Mouse (Mus musculus) brain, embryonic 18.5 days (tissue): ENCODE measurements at regions not wholly inside any gene's neighbourhood (a gene's known extent, or its start where the extent isn't known, plus 50 kb on each side); places are given as distances from the start of the nearest gene placed in this dataset.

Source experiments
- DNase-seq: peaks from one replicate; pipeline ENCODE4 v3.0.0-alpha.2; 2012; ENCODE audit warnings: low read depth, low spot score

DNA sequence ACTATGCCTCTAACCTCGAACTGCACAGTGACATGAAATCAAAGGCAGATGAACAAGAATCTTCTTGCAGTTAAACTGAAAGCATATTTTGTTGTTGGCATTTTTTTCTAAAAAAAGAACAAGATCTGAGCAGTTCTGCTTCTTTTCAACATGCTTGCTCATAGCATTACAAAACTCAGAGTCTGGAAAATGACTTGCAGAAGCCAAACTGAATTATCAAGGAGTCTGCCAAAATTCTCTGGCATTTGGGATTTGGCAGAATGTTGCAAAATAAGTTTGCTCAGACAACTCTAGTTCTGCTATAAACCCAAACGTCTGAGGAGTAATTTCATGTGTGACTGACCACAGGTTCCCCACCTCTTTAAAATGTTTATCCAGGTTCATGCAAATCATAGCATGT, 907.3 kb upstream of the Gm37988 start:
- peak; percentile 58 for DNase-seq

DNA sequence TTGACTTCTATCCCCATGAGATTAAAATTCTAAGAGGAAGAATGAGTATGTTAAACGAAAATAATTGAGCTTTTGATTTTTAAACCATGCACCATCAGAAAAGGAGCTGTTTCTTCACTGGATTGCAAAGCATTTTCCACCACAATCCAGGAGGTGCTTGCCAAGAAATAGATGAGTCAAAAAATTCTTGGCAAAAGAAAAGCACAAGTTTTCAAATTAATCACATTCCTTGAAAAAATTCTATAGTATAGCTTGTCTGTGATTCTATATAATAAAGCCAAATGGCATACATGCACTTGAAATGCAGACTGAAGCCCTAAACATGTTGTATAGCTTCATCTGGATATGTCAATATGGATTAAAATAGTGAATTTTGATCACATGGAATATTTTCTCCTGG, 904.3 kb upstream of the Gm37988 start:
- peak; percentile 14 for DNase-seq

DNA sequence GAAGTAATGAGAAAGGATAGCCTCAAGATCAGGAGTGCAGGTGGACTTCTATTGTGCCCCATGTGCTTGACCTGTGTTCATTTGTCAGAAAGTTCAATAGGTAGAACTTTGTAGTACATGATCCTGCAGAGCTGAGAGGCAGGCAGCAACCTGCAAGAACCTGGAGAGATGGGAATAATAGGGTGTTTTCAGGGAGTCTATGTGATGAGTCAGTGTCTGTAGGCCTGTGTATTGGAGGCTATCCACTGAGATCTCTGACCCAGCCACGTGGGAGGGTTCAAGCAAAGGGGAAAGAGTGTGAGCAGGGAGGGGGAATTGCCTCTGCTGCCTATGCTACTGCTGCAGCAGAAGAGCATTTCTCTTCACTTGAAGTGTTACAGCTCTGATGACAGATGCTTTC, 895.2 kb upstream of the Gm37988 start:
- no peak for DNase-seq

DNA sequence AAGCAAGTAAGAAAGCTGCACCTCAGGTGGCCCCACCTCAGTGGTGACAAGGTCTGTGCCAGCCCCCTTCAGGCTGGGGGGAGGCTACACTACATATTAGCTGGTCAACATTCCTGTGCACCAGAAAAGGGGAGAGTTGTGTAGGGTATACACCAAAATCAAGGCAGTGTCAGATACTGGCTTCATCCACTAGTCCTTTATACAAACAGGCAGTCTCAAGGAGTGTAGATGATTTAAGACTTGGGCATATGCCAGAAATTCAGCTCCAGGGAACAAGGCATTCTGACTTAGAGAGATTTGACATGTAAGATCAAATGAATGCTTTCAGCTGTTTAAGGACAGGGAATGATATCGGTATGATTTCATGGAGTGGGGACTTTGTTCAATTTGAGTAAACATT, 894.1 kb upstream of the Gm37988 start:
- DNase-seq = no peak
